Mouse (Mus musculus): Measurements from ENCODE around the gene Vps8. TPM values are rescaled to one million over a fixed set of nuclear protein-coding genes. Genes with fewer than 3 reads are reported as not detected.

The Vps8 gene
- total and polyA plus RNA-seq, 3 experiments: 13.6 to 17.6 (median 15.9) TPM

DNA sequence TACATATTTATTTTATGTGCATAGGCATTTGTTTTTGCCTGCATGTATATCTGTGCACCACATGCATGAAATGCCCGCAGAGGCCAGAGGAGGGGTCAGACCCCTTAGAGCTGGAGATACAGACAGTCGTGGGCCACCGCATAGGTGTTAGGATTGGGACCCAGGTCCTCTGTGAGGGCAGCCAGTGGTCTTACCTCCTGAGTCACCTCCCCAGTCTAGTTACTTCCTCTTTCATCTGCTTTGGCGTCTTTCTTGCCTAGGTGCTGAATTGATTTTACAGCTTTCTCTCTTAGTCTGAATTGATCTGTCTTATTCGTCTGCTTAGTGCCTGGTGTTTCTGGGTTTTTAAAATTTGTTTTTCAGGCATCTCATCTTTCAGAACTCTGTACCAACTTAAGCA is 69.4 kb downstream of the Vps8 start:
- Histone ChIP-seq H3K4me3 (replicated peaks in 1 of 3; ENCODE audit: low read depth in 2 of 3, low read length in 2 of 3, poor library complexity in 1 of 3) (no peak overlapping the region), H3K4me1 (ENCODE audit: control insufficient read depth in 1 of 2, insufficient read depth in 2 of 2) (peaks cover 3 to 53% of the 10 kb centered on the region in 2 experiments), H3K36me3 (replicated peaks in 1 of 2; ENCODE audit: control insufficient read depth in 1 of 2, insufficient read depth in 1 of 2, low read length in 1 of 2) (peaks cover 0 to 28% of the 10 kb centered on the region in 2 experiments), H3K9me3 (replicated peaks; ENCODE audit: low read length) (no peaks in the 10 kb centered on the region), H3K4me2 (ENCODE audit: insufficient read depth, low read depth, poor library complexity, severe bottlenecking) (no peak overlapping the region), H3K9ac (ENCODE audit: insufficient read depth, low read depth) (no peak overlapping the region), H3K79me2 (replicated peaks; ENCODE audit: control insufficient read depth, extremely low read depth, insufficient read depth, poor library complexity, severe bottlenecking) (no peaks in the 10 kb centered on the region), H3K27me3 (replicated peaks) (no peaks in the 10 kb centered on the region), H3K27ac (ENCODE audit: insufficient read depth, low read depth) (no peak overlapping the region)
- in situ Hi-C loops (cut with MboI; ENCODE audit: low pct_ligation_motif_present, low pct_unique_long_range_greater_than_20kb, low sequenced_read_pairs) (loop anchor here (5.0 kb wide), 2 partner anchors 125 to 240 kb away; no protein-coding TSS in a partner anchor), dilution Hi-C loops (cut with MboI; ENCODE audit: extremely low pct_ligation_motif_present, extremely low pct_unique_long_range_greater_than_20kb, low sequenced_read_pairs) (no loop called here)
- peak; percentile 61 for DNase-seq (ENCODE audit: extremely low read depth)
- TF ChIP-seq JUN (IDR thresholded peaks at IDR 0.05; ENCODE audit: insufficient read depth, low read depth, low read length) (no peak), TCF12 (IDR thresholded peaks at IDR 0.05; ENCODE audit: low read depth, low read length) (no peak; the same call in 1 of the 2 replicates), MXI1 (IDR thresholded peaks at IDR 0.05; ENCODE audit: low read depth, low read length) (peak; percentile 42; the same call in 1 of the 2 replicates), MEF2A (IDR thresholded peaks at IDR 0.05; ENCODE audit: borderline replicate concordance, low read depth, low read length) (no peak)

DNA sequence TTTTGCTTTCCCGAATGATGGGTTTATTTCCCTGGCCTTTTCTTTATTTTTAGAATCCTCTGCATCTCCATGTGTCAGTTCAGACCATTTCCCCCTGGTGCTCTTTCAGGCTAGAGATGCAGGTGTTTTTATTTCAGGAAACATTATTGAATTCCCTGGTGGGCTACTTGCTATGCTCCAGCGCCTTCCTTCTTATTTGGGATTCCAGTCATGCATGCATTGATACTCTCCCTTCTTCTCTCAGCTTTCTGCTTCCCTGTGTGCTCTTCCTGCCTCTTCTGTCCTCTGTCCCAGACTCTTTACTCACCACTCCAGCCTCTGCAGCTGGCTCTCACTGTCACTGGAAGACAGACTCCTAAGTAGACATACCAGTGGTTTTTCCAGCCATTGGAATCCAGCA is 70.0 kb downstream of the Vps8 start:
- dilution Hi-C loops (cut with MboI; ENCODE audit: extremely low pct_ligation_motif_present, extremely low pct_unique_long_range_greater_than_20kb, low sequenced_read_pairs): no loop called here
- no peak overlapping the region for H3K4me3 ChIP-seq (replicated peaks in 1 of 3; ENCODE audit: low read depth in 2 of 3, low read length in 2 of 3, poor library complexity in 1 of 3)
- H3K36me3 ChIP-seq (replicated peaks in 1 of 2; ENCODE audit: control insufficient read depth in 1 of 2, insufficient read depth in 1 of 2, low read length in 1 of 2): peaks cover 0 to 24% of the 10 kb centered on the region in 2 experiments
- H3K27me3 ChIP-seq (replicated peaks): no peaks in the 10 kb centered on the region
- H3K27ac ChIP-seq (ENCODE audit: insufficient read depth, low read depth): 0 out of 2 replicates have a peak overlapping the region, but pooled peaks have one; percentile 4
- DNase-seq (ENCODE audit: extremely low read depth): peak; percentile 52
- TF ChIP-seq ETS1 (conservative IDR thresholded peaks at IDR 0.05; ENCODE audit: low read depth, low read length) (peak; percentile 57), RAD21 (IDR thresholded peaks at IDR 0.05; ENCODE audit: low read depth, low read length) (no peak), KAT2A (IDR thresholded peaks at IDR 0.05; ENCODE audit: insufficient replicate concordance, low read length) (no peak), SIN3A (IDR thresholded peaks at IDR 0.05; ENCODE audit: low read length) (no peak), NELFE (IDR thresholded peaks at IDR 0.05; ENCODE audit: low read depth, low read length) (no peak), POLR2AphosphoS2 (IDR thresholded peaks at IDR 0.05; ENCODE audit: low read depth, low read length) (no peak), UBTF (IDR thresholded peaks at IDR 0.05; ENCODE audit: low read depth, low read length) (no peak), JUND (conservative IDR thresholded peaks at IDR 0.05; ENCODE audit: low read depth, low read length) (no peak), MEF2A (IDR thresholded peaks at IDR 0.05; ENCODE audit: borderline replicate concordance, low read depth, low read length) (peak; percentile 88), GABPA (IDR thresholded peaks at IDR 0.05; ENCODE audit: insufficient replicate concordance, low read depth, low read length) (no peak), CHD2 (IDR thresholded peaks at IDR 0.05; ENCODE audit: low read length) (no peak), SMC3 (IDR thresholded peaks at IDR 0.05; ENCODE audit: low read depth, low read length) (no peak), MXI1 (IDR thresholded peaks at IDR 0.05; ENCODE audit: low read depth, low read length) (no peak), ZKSCAN1 (IDR thresholded peaks at IDR 0.05; ENCODE audit: borderline replicate concordance, low read depth, low read length) (no peak), E2F4 (IDR thresholded peaks at IDR 0.05; ENCODE audit: insufficient replicate concordance, low read depth, low read length) (no peak), MAFK (IDR thresholded peaks at IDR 0.05; ENCODE audit: insufficient replicate concordance, low read length) (no peak), ZMIZ1 (IDR thresholded peaks at IDR 0.05; ENCODE audit: low read depth, low read length) (no peak), EP300 (IDR thresholded peaks at IDR 0.05; ENCODE audit: low read length) (peak; percentile 58), MYC (IDR thresholded peaks at IDR 0.05; ENCODE audit: low read depth, low read length) (no peak), ELF1 (IDR thresholded peaks at IDR 0.05; ENCODE audit: low read depth, low read length) (no peak), PAX5 (IDR thresholded peaks at IDR 0.05; ENCODE audit: low read length) (no peak)
- in situ Hi-C loops (cut with MboI; ENCODE audit: low pct_ligation_motif_present, low pct_unique_long_range_greater_than_20kb, low sequenced_read_pairs): loop anchor here (5.0 kb wide), 2 partner anchors 124 to 239 kb away; no protein-coding TSS in a partner anchor
- no peak overlapping the region for H3K4me2 ChIP-seq (ENCODE audit: insufficient read depth, low read depth, poor library complexity, severe bottlenecking)
- H3K4me1 ChIP-seq (ENCODE audit: control insufficient read depth in 1 of 2, insufficient read depth in 2 of 2): peaks cover 3 to 59% of the 10 kb centered on the region in 2 experiments
- H3K9me3 ChIP-seq (replicated peaks; ENCODE audit: low read length): no peaks in the 10 kb centered on the region
- H3K9ac ChIP-seq (ENCODE audit: insufficient read depth, low read depth): no peak overlapping the region
- no peaks in the 10 kb centered on the region for H3K79me2 ChIP-seq (replicated peaks; ENCODE audit: control insufficient read depth, extremely low read depth, insufficient read depth, poor library complexity, severe bottlenecking)

Measured in CH12.LX (cell line).